In genomic region chr7:136842751-136843150, GRCm38 (mm10) we compare ENCODE assay signal across 26 mouse cellular contexts.
"Had no signal": no experiment of that assay in that cellular context is flagged by ENCODE, and none has a peak within 500 bp of the region (broad histone marks: within the 10 kb centered on the region; RNA-seq: fewer than 3 reads in every experiment).

No protein-coding gene starts in this region.

- H3K27ac ChIP-seq: heart, embryonic 13.5 days; heart, embryonic 15.5 days; hindbrain, embryonic 15.5 days; hindbrain, postnatal 0 days; kidney, embryonic 15.5 days; kidney, postnatal 0 days; limb, embryonic 13.5 days; limb, embryonic 15.5 days; liver, embryonic 12.5 days; liver, embryonic 14.5 days had no signal

- H3K9ac ChIP-seq: heart, embryonic 13.5 days; heart, embryonic 15.5 days; hindbrain, embryonic 13.5 days; hindbrain, embryonic 15.5 days; kidney, embryonic 15.5 days; limb, embryonic 13.5 days; limb, embryonic 15.5 days; liver, embryonic 12.5 days; liver, embryonic 14.5 days had no signal

- H3K36me3 ChIP-seq: heart, embryonic 13.5 days; heart, embryonic 15.5 days; hindbrain, embryonic 13.5 days; hindbrain, embryonic 15.5 days; kidney, embryonic 15.5 days; limb, embryonic 13.5 days; limb, embryonic 15.5 days; liver, embryonic 12.5 days had no signal

- H3K4me3 ChIP-seq: heart, embryonic 13.5 days; heart, embryonic 15.5 days; hindbrain, embryonic 13.5 days; hindbrain, embryonic 15.5 days; kidney, embryonic 15.5 days; limb, embryonic 13.5 days; limb, embryonic 15.5 days; liver, embryonic 12.5 days had no signal

- H3K4me2 ChIP-seq: heart, embryonic 11.5 days; heart, embryonic 13.5 days; heart, embryonic 15.5 days; hindbrain, embryonic 13.5 days; hindbrain, embryonic 15.5 days; kidney, embryonic 15.5 days; limb, embryonic 13.5 days; limb, embryonic 15.5 days; liver, embryonic 12.5 days had no signal

- DNase-seq: gastrocnemius, postnatal 14 days; gastrocnemius, postnatal 36 days; heart, adult 18-20 months; heart, postnatal 14 days; heart, postnatal 36 days; kidney, adult 11 months; kidney, adult 2 months; kidney, adult 9 months; kidney, postnatal 14 days; kidney, postnatal 36 days; layer of hippocampus, adult 9-11 months; layer of hippocampus, postnatal 36 days; left cerebral cortex, postnatal 4 days had no signal

- H3K27me3 ChIP-seq: heart, embryonic 13.5 days; heart, embryonic 15.5 days; hindbrain, embryonic 15.5 days; limb, embryonic 15.5 days; liver, embryonic 12.5 days had no signal

- H3K4me1 ChIP-seq: liver, embryonic 12.5 days had no signal

- H3K9me3 ChIP-seq: heart, embryonic 13.5 days; heart, embryonic 15.5 days; hindbrain, embryonic 13.5 days; hindbrain, embryonic 15.5 days; kidney, embryonic 15.5 days; limb, embryonic 13.5 days; limb, embryonic 15.5 days; liver, embryonic 12.5 days had no signal

- ATAC-seq: hindbrain, postnatal 0 days; intestine, embryonic 16.5 days; liver, embryonic 12.5 days had no signal
